23 mouse cellular contexts compared by ENCODE assay signal in the genomic region with DNA sequence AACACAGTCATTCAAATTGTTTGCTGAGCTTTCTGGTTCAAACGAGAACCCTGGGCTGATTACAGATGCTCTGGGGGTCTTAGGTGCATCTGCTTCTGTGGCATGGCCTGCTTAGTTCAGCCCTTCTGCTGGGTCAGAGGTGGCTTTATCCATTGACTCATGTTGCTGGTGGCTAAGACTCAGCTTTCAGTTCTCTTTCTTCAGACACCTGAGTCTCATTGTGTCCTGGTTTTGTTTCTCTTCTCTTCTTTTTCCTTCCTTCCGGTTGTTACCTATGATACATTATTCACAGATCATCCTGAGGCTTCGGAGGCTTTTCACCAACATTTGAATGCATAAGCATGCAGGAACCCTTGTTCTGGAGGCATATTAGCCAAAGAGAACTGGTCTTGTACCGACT.
"Had no signal": no experiment of that assay in that cellular context is flagged by ENCODE, and none has a peak within 500 bp of the region (broad histone marks: within the 10 kb centered on the region; RNA-seq: fewer than 3 reads in every experiment).

No protein-coding gene starts in this region.

- DNase-seq: gastrocnemius, adult 2 months; gastrocnemius, postnatal 10 days; gastrocnemius, postnatal 25 days; heart, adult 2 months; heart, postnatal 10 days; heart, postnatal 4 days; kidney, adult 18-20 months; kidney, adult 8-10 months; kidney, postnatal 10 days; kidney, postnatal 25 days; kidney, postnatal 4 days; liver; liver, embryonic 13.5 days had no signal

- H3K36me3 ChIP-seq: heart, embryonic 12.5 days; hindbrain, embryonic 10.5 days; hindbrain, embryonic 12.5 days; intestine, embryonic 15.5 days; limb, embryonic 10.5 days; limb, embryonic 12.5 days; liver, embryonic 13.5 days; liver, embryonic 15.5 days had no signal

- H3K9me3 ChIP-seq: heart, embryonic 12.5 days; hindbrain, embryonic 10.5 days; hindbrain, embryonic 12.5 days; intestine, embryonic 15.5 days; limb, embryonic 10.5 days; limb, embryonic 12.5 days; liver, embryonic 13.5 days; liver, embryonic 15.5 days had no signal

- H3K27ac ChIP-seq: gastrocnemius, adult 2 months; heart, adult 2 months; hindbrain, embryonic 10.5 days; hindbrain, embryonic 12.5 days; hindbrain, embryonic 14.5 days; intestine, embryonic 15.5 days; layer of hippocampus, adult 2 months; left cerebral cortex, adult 2 months; limb, embryonic 10.5 days; limb, embryonic 12.5 days; liver, embryonic 13.5 days; liver, embryonic 15.5 days had no signal

- H3K4me3 ChIP-seq: gastrocnemius, adult 2 months; heart, adult 2 months; heart, embryonic 12.5 days; hindbrain, embryonic 10.5 days; hindbrain, embryonic 12.5 days; intestine, embryonic 15.5 days; layer of hippocampus, adult 2 months; left cerebral cortex, adult 2 months; limb, embryonic 10.5 days; limb, embryonic 12.5 days; liver, embryonic 13.5 days; liver, embryonic 15.5 days had no signal

- H3K4me1 ChIP-seq: heart, embryonic 12.5 days; hindbrain, embryonic 10.5 days; hindbrain, embryonic 12.5 days; intestine, embryonic 15.5 days; limb, embryonic 10.5 days; limb, embryonic 12.5 days; liver, embryonic 13.5 days; liver, embryonic 15.5 days had no signal

- H3K27me3 ChIP-seq: heart, embryonic 12.5 days; hindbrain, embryonic 12.5 days; intestine, embryonic 15.5 days; limb, embryonic 12.5 days; liver, embryonic 13.5 days; liver, embryonic 15.5 days had no signal
